Mouse (Mus musculus) brain, adult 2 months (tissue): Measurements from ENCODE around the gene Csf2ra.
"Not testable (repeated sequence)": the region's sequence is repeated elsewhere in the genome, so short reads cannot be mapped to it uniquely, and the experiment has no call there.

Experiments
- DNase-seq: peaks from one replicate; pipeline ENCODE4 v3.0.0; 2011; ENCODE audit warnings: low read depth, low spot score

Gene Csf2ra

GRCm38 (mm10) chr19:61227941-61228701, at the start of gene Csf2ra:
Gene Csf2ra (minus strand): TSS chr19:61228429.
- DNase-seq, result peak; percentile 6

GRCm38 (mm10) chr19:61275446-61275845, 47.2 kb upstream of the Csf2ra start:
- DNase-seq, result no peak

GRCm38 (mm10) chr19:61269141-61269540, 40.9 kb upstream of the Csf2ra start:
- not testable (repeated sequence) for DNase-seq

GRCm38 (mm10) chr19:61267141-61267540, 38.9 kb upstream of the Csf2ra start:
- peak; percentile 2 for DNase-seq

- peak; percentile 23 for DNase-seq
Measured at GRCm38 (mm10) chr19:61266651-61267050, 38.4 kb upstream of the Csf2ra start.

GRCm38 (mm10) chr19:61266246-61266615, 38.0 kb upstream of the Csf2ra start:
- peak; percentile 17 for DNase-seq

- DNase-seq, result peak; percentile 87
Measured at GRCm38 (mm10) chr19:61265349-61266245, 37.4 kb upstream of the Csf2ra start.

GRCm38 (mm10) chr19:61264933-61265332, 36.7 kb upstream of the Csf2ra start:
- no peak for DNase-seq

GRCm38 (mm10) chr19:61264227-61264626, 36.0 kb upstream of the Csf2ra start:
- DNase-seq, result peak; percentile 24

GRCm38 (mm10) chr19:61261241-61261640, 33.0 kb upstream of the Csf2ra start:
- DNase-seq, result no peak

GRCm38 (mm10) chr19:61257733-61258132, 29.5 kb upstream of the Csf2ra start:
- no peak for DNase-seq

GRCm38 (mm10) chr19:61256166-61256887, 28.1 kb upstream of the Csf2ra start:
- no peak for DNase-seq

- DNase-seq, result not testable (repeated sequence)
Measured at GRCm38 (mm10) chr19:61247334-61247733, 19.1 kb upstream of the Csf2ra start.

- DNase-seq, result peak; percentile 16
Measured at GRCm38 (mm10) chr19:61244721-61245436, 16.6 kb upstream of the Csf2ra start.

GRCm38 (mm10) chr19:61237967-61238366, 9.7 kb upstream of the Csf2ra start:
- DNase-seq, result no peak

GRCm38 (mm10) chr19:61234532-61234931, 6.3 kb upstream of the Csf2ra start:
- no peak for DNase-seq

- peak; percentile 97 for DNase-seq
Measured at GRCm38 (mm10) chr19:61226928-61227854, 1.0 kb downstream of the Csf2ra start.

- no peak for DNase-seq
Measured at GRCm38 (mm10) chr19:61226401-61226927, 1.8 kb downstream of the Csf2ra start.

GRCm38 (mm10) chr19:61225526-61226400, 2.5 kb downstream of the Csf2ra start:
- DNase-seq, result peak; percentile 95
